Mouse (Mus musculus) heart, embryonic 16.5 days (tissue): Measurements from ENCODE around the gene Itih4. TPM values are rescaled to one million over a fixed set of nuclear protein-coding genes. Genes with fewer than 3 reads are reported as not detected.
A peak's percentile ranks its signal among the peaks of the same experiment; 100 is the strongest.

Experiments used
- ATAC-seq: fragments of 200-750 bp; cut with Nextera tagmentation; replicated peaks from 2 replicates; pipeline ENCODE4 v1.8.0; 2017; ENCODE audit warnings: moderate number of reproducible peaks; ENCODE audit not compliant: insufficient read depth, low FRiP score; ENCODE audit errors: extremely low read depth
- H3K27ac ChIP-seq: fragments of 300-500 bp; sonication (generic); 2 replicates; pipeline ENCODE4 v1.5.1; 2014; ENCODE audit warnings: mild to moderate bottlenecking, low read length, control low read depth, moderate library complexity
- H3K27me3 ChIP-seq: fragments of 300-500 bp; sonication (generic); 2 replicates; pipeline ENCODE4 v1.6.1; 2014; ENCODE audit warnings: low read length, mixed read lengths; ENCODE audit not compliant: control insufficient read depth, insufficient read depth
- H3K36me3 ChIP-seq: fragments of 300-500 bp; sonication (generic); 2 replicates; pipeline ENCODE4 v1.6.1; 2014; ENCODE audit not compliant: control insufficient read depth, insufficient read depth
- H3K4me1 ChIP-seq: fragments of 300-500 bp; sonication (generic); 2 replicates; pipeline ENCODE4 v1.6.1; 2014; ENCODE audit warnings: low read length, mixed read lengths; ENCODE audit not compliant: control insufficient read depth, insufficient read depth
- H3K4me2 ChIP-seq: fragments of 300-500 bp; sonication (generic); 2 replicates; pipeline ENCODE4 v1.6.1; 2014; ENCODE audit warnings: low read depth, mild to moderate bottlenecking, control low read depth, low read length
- H3K4me3 ChIP-seq: fragments of 300-500 bp; sonication (generic); 2 replicates; pipeline ENCODE4 v1.5.1; 2014; ENCODE audit warnings: mild to moderate bottlenecking, control low read depth, low read length
- H3K9ac ChIP-seq: fragments of 300-500 bp; sonication (generic); 2 replicates; pipeline ENCODE4 v1.6.1; 2014; ENCODE audit warnings: low read length, control low read depth
- H3K9me3 ChIP-seq: fragments of 300-500 bp; sonication (generic); replicated peaks from 2 replicates; pipeline ENCODE4 v1.6.1; 2016; ENCODE audit warnings: low read length; ENCODE audit not compliant: control insufficient read depth
- WGBS: fragments of 180-500 bp; shearing (Covaris S2); extraction: QIAGEN DNeasy Blood & Tissue Kit; methylation state at CpG from one replicate; pipeline ENCODE4 v1.1.7; 2014; 5-methylcytosine and 5-hydroxymethylcytosine counted together
- polyA plus RNA-seq: library from polyadenylated mRNA; unstranded; fragments of >200 nt; fragmentation: Nextera tagmentation; extraction: Ambion mirVana; gene quantifications from 2 replicates; pipeline ENCODE4 v1.2.1, GENCODE M21; 2015

Gene Itih4
- polyA plus RNA-seq, 1 experiment from 2014 or later: 0.38 TPM

DNA sequence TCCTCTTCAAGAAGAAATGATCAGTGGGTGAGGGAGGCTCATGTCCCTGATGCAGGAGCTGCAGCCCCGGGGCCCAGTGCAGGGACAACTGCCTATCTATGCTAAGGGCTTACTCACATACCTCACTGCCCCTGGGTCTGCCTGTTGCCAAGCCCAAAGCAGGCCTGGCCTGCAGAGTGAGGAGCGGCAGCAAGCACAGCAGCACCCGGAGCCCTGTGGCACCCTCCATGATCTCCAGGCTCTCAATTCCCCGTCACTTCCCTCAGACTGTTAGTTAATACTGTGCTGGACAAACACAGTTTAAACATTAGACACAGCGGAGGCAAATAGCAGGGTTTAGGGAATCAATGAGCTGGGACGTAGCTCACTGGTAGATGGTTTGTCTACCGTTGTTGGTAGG lies 56.8 kb downstream of the Itih4 start, which contains the start of gene Itih1:
TSS of gene Itih1 (minus strand) at position 252 of the 400 bp plus-strand sequence.
- no peaks in the 10 kb centered on the region for H3K9me3 ChIP-seq
- no peaks in the 10 kb centered on the region for H3K36me3 ChIP-seq
- H3K27me3 ChIP-seq: no peaks in the 10 kb centered on the region
- WGBS: 84% methylated on average over 7 of the region's 7 CpGs
- no peak within 1 kb of the TSS for H3K27ac ChIP-seq
- no peak within 1 kb of the TSS for H3K4me2 ChIP-seq
- ATAC-seq: no peak
- no peak within 1 kb of the TSS for H3K4me3 ChIP-seq
- no peak within 1 kb of the TSS for H3K9ac ChIP-seq
- H3K4me1 ChIP-seq: no peaks in the 10 kb centered on the region

DNA sequence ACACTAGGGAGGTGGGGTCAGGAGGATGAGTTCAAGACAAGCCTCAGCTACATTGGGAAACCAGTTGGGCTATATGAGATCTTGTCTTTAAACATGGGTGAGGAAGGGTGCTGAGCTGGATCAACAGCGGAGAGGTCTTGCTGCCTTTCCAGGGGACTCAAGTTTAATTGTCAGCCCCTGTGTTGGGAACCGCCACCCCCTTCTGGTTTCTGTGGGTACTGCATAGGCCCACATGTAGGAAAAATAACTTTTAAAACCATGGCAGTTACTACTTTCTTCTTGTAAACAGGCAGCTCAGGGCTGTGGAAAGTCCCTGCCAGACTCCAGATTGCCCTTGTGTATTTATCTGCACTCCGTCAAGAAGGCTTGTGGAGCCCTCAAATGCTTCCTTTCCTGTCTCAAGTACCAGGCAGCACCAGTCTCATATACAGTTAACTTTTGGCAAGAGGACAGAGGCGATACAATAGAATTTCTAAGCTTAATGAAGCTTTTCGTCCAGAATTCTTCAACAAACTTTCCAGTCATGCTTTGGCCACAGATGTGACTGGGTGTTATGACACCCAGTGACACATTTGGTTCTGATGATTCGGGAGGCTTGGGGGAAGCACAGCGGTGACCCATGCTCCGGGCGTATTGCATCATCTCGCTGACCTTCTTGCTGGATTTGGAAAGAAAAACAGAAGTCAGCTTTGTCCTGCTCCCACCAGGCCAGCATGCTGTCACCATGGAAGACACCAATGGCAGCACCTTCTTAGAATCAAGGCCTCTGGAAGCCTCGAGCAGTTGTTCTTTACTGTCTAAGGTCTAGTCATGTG lies 57.8 kb downstream of the Itih4 start:
- Histone ChIP-seq H3K4me3 (no peak overlapping the region), H3K27ac (no peak overlapping the region), H3K4me1 (no peaks in the 10 kb centered on the region), H3K36me3 (no peaks in the 10 kb centered on the region), H3K9me3 (no peaks in the 10 kb centered on the region), H3K9ac (no peak overlapping the region), H3K4me2 (no peak overlapping the region), H3K27me3 (no peaks in the 10 kb centered on the region)
- WGBS: 55% methylated on average over 11 of the region's 11 CpGs
- no peak for ATAC-seq

DNA sequence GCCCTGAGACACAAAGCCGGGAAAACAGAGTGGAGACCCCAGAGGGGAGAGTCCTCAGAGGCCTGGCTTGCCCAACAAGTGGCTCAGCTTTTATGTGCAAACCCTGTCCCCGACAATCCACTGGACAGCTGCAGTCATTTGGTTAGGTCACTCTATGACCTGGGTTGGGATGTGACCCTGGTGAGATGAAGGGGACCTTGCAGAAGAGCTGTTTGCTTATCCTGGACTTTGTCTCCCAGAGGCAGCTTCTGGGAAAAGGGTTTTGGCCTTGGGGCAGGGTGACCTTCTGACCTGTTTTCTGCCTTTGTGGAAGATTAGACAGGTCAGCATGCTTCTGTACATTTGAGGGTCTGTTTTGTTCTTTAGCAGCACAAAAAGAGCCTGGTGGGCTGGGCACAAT lies 58.5 kb downstream of the Itih4 start:
- ATAC-seq: no peak
- WGBS: 76% methylated on average over 2 of the region's 2 CpGs
- no peaks in the 10 kb centered on the region for H3K9me3 ChIP-seq

DNA sequence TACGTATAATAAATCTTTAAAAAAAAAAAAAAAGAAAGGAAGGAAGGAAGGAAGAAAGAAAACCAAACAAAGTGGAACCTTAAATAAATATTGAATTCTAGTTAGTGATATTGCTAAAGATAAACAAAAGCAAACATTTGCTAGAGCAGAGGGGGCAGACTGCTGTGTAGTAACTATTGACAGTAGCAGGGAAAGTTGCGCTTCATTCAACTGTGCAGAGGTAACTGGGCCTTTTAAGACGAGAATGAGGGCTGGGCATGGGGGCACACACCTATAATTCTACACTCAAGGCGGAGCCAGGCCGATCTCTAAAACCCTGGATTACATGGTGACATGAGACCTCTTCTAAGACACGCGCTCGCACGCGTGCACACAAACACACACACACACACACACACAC lies 63.7 kb downstream of the Itih4 start:
- Histone ChIP-seq H3K4me1 (peaks cover 8% of the 10 kb centered on the region), H3K36me3 (no peaks in the 10 kb centered on the region), H3K4me2 (no peak overlapping the region), H3K27ac (no peak overlapping the region), H3K9me3 (no peaks in the 10 kb centered on the region), H3K9ac (no peak overlapping the region), H3K4me3 (no peak overlapping the region), H3K27me3 (no peaks in the 10 kb centered on the region)
- no peak for ATAC-seq
- 95% methylated on average over 10 of the region's 10 CpGs for WGBS

More for the DNA sequence above, 58.5 kb downstream of the Itih4 start:
- H3K36me3 ChIP-seq: no peaks in the 10 kb centered on the region
- H3K9ac ChIP-seq: no peak overlapping the region
- H3K27ac ChIP-seq: no peak overlapping the region
- H3K4me3 ChIP-seq: no peak overlapping the region
- H3K4me1 ChIP-seq: no peaks in the 10 kb centered on the region
- H3K27me3 ChIP-seq: no peaks in the 10 kb centered on the region
- no peak overlapping the region for H3K4me2 ChIP-seq

DNA sequence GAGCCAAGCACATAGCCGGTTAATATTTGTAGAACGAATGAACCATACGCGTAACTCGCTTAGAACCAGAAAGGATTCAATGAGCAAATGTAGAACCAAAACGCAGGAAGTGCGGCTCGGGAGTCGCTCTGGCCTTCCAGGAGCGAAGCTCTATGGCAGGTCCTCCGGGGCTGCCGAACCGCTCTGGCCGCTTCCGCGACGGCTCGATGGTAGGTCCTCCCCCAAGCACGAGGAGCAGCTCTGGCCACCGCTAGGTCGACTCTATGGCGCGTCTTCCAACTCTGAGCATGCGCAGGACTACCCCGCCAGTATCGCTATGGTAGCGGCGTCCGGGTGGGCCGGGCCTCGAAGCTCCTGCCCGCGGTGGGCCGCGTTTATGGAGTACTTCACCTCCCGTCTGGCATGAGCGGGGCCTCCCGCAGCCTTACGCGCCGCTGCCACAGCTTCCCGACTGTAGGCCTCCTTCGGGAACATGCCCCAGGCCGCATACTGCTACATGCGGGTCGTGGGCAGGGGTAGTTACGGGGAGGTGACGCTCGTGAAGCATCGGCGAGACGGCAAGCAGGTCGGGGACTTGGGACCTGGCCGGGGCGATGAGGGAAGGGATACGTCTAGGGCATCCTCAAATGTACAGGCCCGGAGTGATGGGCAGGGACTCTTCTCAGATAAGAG lies 65.0 kb downstream of the Itih4 start, which contains the start of gene Nek4:
TSS of gene Nek4 (plus strand) at position 224 of the 672 bp plus-strand sequence.
- peak within 1 kb of the TSS; percentile 89 for H3K4me2 ChIP-seq
- WGBS: 0% methylated on average over 57 of the region's 57 CpGs
- H3K27me3 ChIP-seq: no peaks in the 10 kb centered on the region
- H3K4me3 ChIP-seq: peak within 1 kb of the TSS; percentile 91
- ATAC-seq: peak; percentile 99
- no peaks in the 10 kb centered on the region for H3K9me3 ChIP-seq
- H3K27ac ChIP-seq: peak within 1 kb of the TSS; percentile 54
- peak within 1 kb of the TSS; percentile 90 for H3K9ac ChIP-seq
- no peaks in the 10 kb centered on the region for H3K36me3 ChIP-seq
- H3K4me1 ChIP-seq: peaks cover 8% of the 10 kb centered on the region

Other genes with a start within 250 kb of the Itih4 start
- 11.0 and 11.3 TPM in 2 replicates for gene Rft1, start 232.1 kb upstream of the Itih4 start, polyA plus RNA-seq
- gene Sfmbt1, start 171.6 kb upstream of the Itih4 start, polyA plus RNA-seq: 9.2 and 9.5 TPM in 2 replicates
- gene Tmem110, start 60.9 kb upstream of the Itih4 start, polyA plus RNA-seq: 13.2 and 15.0 TPM in 2 replicates
- 4.6 and 5.6 TPM in 2 replicates for gene Mustn1, start 7.3 kb upstream of the Itih4 start, polyA plus RNA-seq
- gene Itih3, start 37.3 kb downstream of the Itih4 start, polyA plus RNA-seq: 1.1 and 1.5 TPM in 2 replicates
- 0.05 and 0.10 TPM in 2 replicates for gene Itih1, start 56.8 kb downstream of the Itih4 start, polyA plus RNA-seq
- gene Nek4, start 64.9 kb downstream of the Itih4 start, polyA plus RNA-seq: 5.6 and 7.2 TPM in 2 replicates
- 43.7 and 45.2 TPM in 2 replicates for gene Glt8d1, start 114.9 kb downstream of the Itih4 start, polyA plus RNA-seq
- gene Spcs1, start 115.2 kb downstream of the Itih4 start, polyA plus RNA-seq: 337 and 339 TPM in 2 replicates
- gene Pbrm1, start 132.7 kb downstream of the Itih4 start, polyA plus RNA-seq: 97.9 and 98.3 TPM in 2 replicates
- 53.1 and 63.0 TPM in 2 replicates for gene Gnl3, start 132.7 kb downstream of the Itih4 start, polyA plus RNA-seq
- 90.4 and 95.8 TPM in 2 replicates for gene Smim4, start 242.5 kb downstream of the Itih4 start, polyA plus RNA-seq
- gene Nt5dc2, start 244.6 kb downstream of the Itih4 start, polyA plus RNA-seq: 288 and 319 TPM in 2 replicates